Mouse (Mus musculus): ENCODE data around the gene Fam174a. TPM values are rescaled to one million over a fixed set of nuclear protein-coding genes. Genes with fewer than 3 reads are reported as not detected.
A peak's percentile ranks its signal among the peaks of the same experiment; 100 is the strongest.

The Fam174a gene
- total and polyA plus RNA-seq, 3 experiments, result 16.7 to 19.0 TPM; not detected in 1

DNA sequence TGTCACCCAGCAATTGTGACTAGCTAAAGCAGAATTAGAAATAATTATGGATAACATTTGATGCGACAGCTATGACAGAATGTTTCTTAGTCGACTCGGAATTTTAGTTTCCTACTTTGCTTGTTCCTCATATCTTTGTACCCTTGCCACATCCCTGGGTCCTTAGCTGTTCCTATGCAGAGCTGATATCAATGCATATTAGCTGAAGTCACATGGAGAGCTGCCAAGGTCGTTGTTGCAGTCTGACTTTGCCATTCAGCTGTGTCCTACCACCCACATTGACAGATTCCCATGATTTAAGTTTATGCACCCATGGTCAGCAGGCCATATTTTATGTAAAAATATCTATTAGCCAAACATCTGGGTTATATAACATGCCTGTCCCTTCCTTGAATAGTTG lies 43.5 kb downstream of the Fam174a start:
- Histone ChIP-seq H3K9me3 (replicated peaks; ENCODE audit: insufficient read depth, low read length) (no peaks in the 10 kb centered on the region), H3K36me3 (ENCODE audit: control insufficient read depth in 1 of 2, insufficient read depth in 2 of 2, low read length in 2 of 2) (peaks cover 0 to 7% of the 10 kb centered on the region in 2 experiments; a peak in 2 of 4 replicates)

DNA sequence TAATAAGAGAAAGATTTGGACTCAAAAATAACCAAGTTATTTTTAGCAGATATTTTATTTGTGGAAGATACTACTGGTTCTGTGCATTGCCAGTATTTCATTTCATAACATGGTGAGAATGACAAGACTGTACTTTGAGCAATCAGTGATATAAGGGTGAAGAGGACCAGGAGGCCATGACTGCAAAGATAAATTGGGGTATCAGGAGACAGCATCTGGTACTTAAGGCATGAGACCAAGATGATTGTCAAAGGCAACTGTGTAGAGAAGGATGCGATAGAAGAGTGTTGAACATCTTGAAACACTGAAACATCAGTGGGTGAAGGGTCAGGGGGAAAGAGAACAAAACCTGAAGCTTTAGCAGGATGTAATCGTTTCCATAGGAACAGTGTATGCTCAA lies 50.3 kb downstream of the Fam174a start:
- Histone ChIP-seq H3K9me3 (replicated peaks; ENCODE audit: insufficient read depth, low read length) (no peaks in the 10 kb centered on the region), H3K4me3 (ENCODE audit: control insufficient read depth in 1 of 2, insufficient read depth in 1 of 2, low read depth in 2 of 2, low read length in 2 of 2) (no peak overlapping the region), H3K36me3 (ENCODE audit: control insufficient read depth in 1 of 2, insufficient read depth in 2 of 2, low read length in 2 of 2) (peaks cover 0 to 14% of the 10 kb centered on the region in 2 experiments; a peak in 2 of 4 replicates), H3K4me1 (ENCODE audit: control insufficient read depth in 1 of 2, insufficient read depth in 2 of 2, low read length in 2 of 2) (peaks cover 2 to 4% of the 10 kb centered on the region in 2 experiments; a peak in 2 of 4 replicates), H3K9ac (ENCODE audit: control insufficient read depth, low read depth, low read length, poor library complexity, severe bottlenecking) (no peak overlapping the region), H3K79me2 (ENCODE audit: control insufficient read depth, insufficient read depth, low read length, poor library complexity) (no peaks in the 10 kb centered on the region), H3K27ac (ENCODE audit: control insufficient read depth, low read depth, low read length) (no peak overlapping the region), H3K27me3 (ENCODE audit: control insufficient read depth in 1 of 2, insufficient read depth in 2 of 2, low read length in 2 of 2) (no peaks in the 10 kb centered on the region)
- DNase-seq (ENCODE audit: low read depth, low spot score), result peak; percentile 29
- no peak for TF ChIP-seq CTCF (IDR thresholded peaks at IDR 0.05 in 2 of 3, conservative IDR thresholded peaks at IDR 0.05 in 1 of 3; ENCODE audit: control insufficient read depth in 1 of 3, insufficient read depth in 1 of 3, low read depth in 2 of 3, low read length in 3 of 3, poor library complexity in 1 of 3, severe bottlenecking in 1 of 3)
- no peak for TF ChIP-seq ETS1 (IDR thresholded peaks at IDR 0.05; ENCODE audit: low read depth, low read length)
- no peak for TF ChIP-seq USF1 (IDR thresholded peaks at IDR 0.05; ENCODE audit: low read depth, low read length)
- TF ChIP-seq TCF12 (IDR thresholded peaks at IDR 0.05; ENCODE audit: low read depth, low read length), result peak; percentile 59; the same call in 1 of the 2 replicates
- TF ChIP-seq ZC3H11A (IDR thresholded peaks at IDR 0.05; ENCODE audit: low read depth, low read length), result no peak
- TF ChIP-seq USF2 (IDR thresholded peaks at IDR 0.05; ENCODE audit: borderline replicate concordance in 1 of 2, insufficient read depth in 1 of 2, low read depth in 1 of 2, low read length in 2 of 2), result no peak
- no peak for TF ChIP-seq E2F4 (IDR thresholded peaks at IDR 0.05; ENCODE audit: borderline replicate concordance, low read depth, low read length)
- TF ChIP-seq GATA1 (IDR thresholded peaks at IDR 0.05; ENCODE audit: low read depth, low read length), result 0 out of 2 replicates have a peak, but pooled peaks have one; percentile 26
- no peak for TF ChIP-seq JUND (IDR thresholded peaks at IDR 0.05; ENCODE audit: low read depth, low read length)
- peak in 1 of 2 experiments; percentile 29; a peak in 1 of 4 replicates for TF ChIP-seq EP300 (IDR thresholded peaks at IDR 0.05; ENCODE audit: low read depth in 1 of 2, low read length in 2 of 2)
- no peak for TF ChIP-seq POLR2AphosphoS2 (IDR thresholded peaks at IDR 0.05; ENCODE audit: low read length)

More for the DNA sequence above, 43.5 kb downstream of the Fam174a start:
- H3K4me3 ChIP-seq (ENCODE audit: control insufficient read depth in 1 of 2, insufficient read depth in 1 of 2, low read depth in 2 of 2, low read length in 2 of 2), result no peak overlapping the region
- no peaks in the 10 kb centered on the region for H3K79me2 ChIP-seq (ENCODE audit: control insufficient read depth, insufficient read depth, low read length, poor library complexity)
- TF ChIP-seq ETS1 (IDR thresholded peaks at IDR 0.05; ENCODE audit: low read depth, low read length) (peak; percentile 50; the same call in 1 of the 2 replicates), MYC (IDR thresholded peaks at IDR 0.05; ENCODE audit: low read depth, low read length) (0 out of 2 replicates have a peak, but pooled peaks have one; percentile 25), USF1 (IDR thresholded peaks at IDR 0.05; ENCODE audit: low read depth, low read length) (peak; percentile 54; the same call in 1 of the 2 replicates), EP300 (IDR thresholded peaks at IDR 0.05; ENCODE audit: low read depth in 1 of 2, low read length in 2 of 2) (peak; percentile 44 to 53; a peak in 3 of 4 replicates), GATA1 (IDR thresholded peaks at IDR 0.05; ENCODE audit: low read depth, low read length) (0 out of 2 replicates have a peak, but pooled peaks have one; percentile 12), ZKSCAN1 (IDR thresholded peaks at IDR 0.05; ENCODE audit: low read depth, low read length) (no peak)
- peak; percentile 70 for DNase-seq (ENCODE audit: low read depth, low spot score)
- H3K4me1 ChIP-seq (ENCODE audit: control insufficient read depth in 1 of 2, insufficient read depth in 2 of 2, low read length in 2 of 2), result peaks cover 2 to 8% of the 10 kb centered on the region in 2 experiments; a peak in 2 of 4 replicates
- no peaks in the 10 kb centered on the region for H3K27me3 ChIP-seq (ENCODE audit: control insufficient read depth in 1 of 2, insufficient read depth in 2 of 2, low read length in 2 of 2)
- H3K27ac ChIP-seq (ENCODE audit: control insufficient read depth, low read depth, low read length), result no peak overlapping the region
- no peak overlapping the region for H3K9ac ChIP-seq (ENCODE audit: control insufficient read depth, low read depth, low read length, poor library complexity, severe bottlenecking)

All from MEL (cell line).